Mouse (Mus musculus): ENCODE measurements around the gene 2010315B03Rik.

- no peak for TF ChIP-seq CTCF (IDR thresholded peaks at IDR 0.05; ENCODE audit: low read depth, low read length)
- no peak for TF ChIP-seq EP300 (IDR thresholded peaks at IDR 0.05; ENCODE audit: insufficient read depth, low read depth, low read length)
Measured at GRCm38 (mm10) chr9:124273172-124273571, 39.3 kb downstream of the 2010315B03Rik start.

All from ES-Bruce4 (cell line).